Mouse (Mus musculus): ENCODE measurements around the gene Snrpc. TPM values are rescaled to one million over a fixed set of nuclear protein-coding genes. Genes with fewer than 3 reads are reported as not detected.

Snrpc gene
- total and polyA plus RNA-seq, 3 experiments: 154 to 194 (median 171) TPM

DNA sequence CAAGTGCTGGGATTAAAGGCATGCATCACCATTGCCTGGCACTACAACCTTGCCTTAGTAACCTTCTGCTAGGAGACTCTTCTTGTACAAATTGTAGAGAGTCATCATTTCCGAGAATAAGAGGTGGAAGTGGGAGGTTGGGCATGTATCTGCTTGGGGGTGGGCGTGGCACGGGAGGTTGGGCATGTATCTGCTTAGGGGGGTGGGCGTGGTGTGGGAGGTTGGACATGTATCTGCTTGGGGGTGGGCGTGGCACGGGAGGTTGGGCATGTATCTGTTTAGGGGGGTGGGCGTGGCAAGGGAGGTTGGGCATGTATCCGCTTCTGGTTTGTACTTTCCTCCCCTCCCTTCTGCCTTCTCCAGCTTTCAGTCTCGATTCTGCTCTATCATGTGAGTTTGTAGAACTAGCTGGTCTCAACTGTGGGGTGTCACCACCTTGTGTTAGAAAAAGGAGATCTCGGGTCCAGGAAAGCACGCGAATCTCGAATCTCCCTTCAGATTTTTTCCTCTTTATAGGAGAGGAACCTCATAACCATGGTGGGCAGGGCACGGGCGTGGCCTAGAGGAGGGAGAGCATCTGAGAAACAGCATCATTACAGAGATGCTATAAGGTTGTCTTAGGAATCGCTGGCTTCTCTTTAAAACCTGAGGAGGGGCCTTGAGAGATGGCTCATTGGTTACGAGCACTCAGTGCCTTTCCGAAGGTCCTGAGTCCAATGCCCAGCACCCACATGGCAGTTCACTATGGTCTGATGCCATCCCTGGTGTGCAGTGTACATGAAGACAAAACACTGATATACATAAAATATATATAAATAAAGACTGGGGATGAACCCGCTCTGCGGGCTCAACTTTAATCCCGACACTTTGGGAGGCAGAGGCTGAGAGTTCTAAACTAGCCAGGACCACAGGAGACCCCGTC is 11.7 kb upstream of the Snrpc start:
- no peaks in the 10 kb centered on the region for H3K27me3 ChIP-seq (replicated peaks)
- peak overlapping the region; percentile 50 to 63 (median 58) for H3K4me3 ChIP-seq (replicated peaks in 1 of 3; ENCODE audit: low read depth in 2 of 3, low read length in 2 of 3, poor library complexity in 1 of 3)
- peak; percentile 90 for DNase-seq (ENCODE audit: extremely low read depth)
- H3K4me1 ChIP-seq (ENCODE audit: control insufficient read depth in 1 of 2, insufficient read depth in 2 of 2): peaks cover 10 to 37% of the 10 kb centered on the region in 2 experiments
- H3K36me3 ChIP-seq (replicated peaks in 1 of 2; ENCODE audit: control insufficient read depth in 1 of 2, insufficient read depth in 1 of 2, low read length in 1 of 2): no peaks in the 10 kb centered on the region
- H3K9ac ChIP-seq (ENCODE audit: insufficient read depth, low read depth): peak overlapping the region; percentile 73
- peak overlapping the region; percentile 98 for H3K4me2 ChIP-seq (ENCODE audit: insufficient read depth, low read depth, poor library complexity, severe bottlenecking)
- dilution Hi-C loops (cut with MboI; ENCODE audit: extremely low pct_ligation_motif_present, extremely low pct_unique_long_range_greater_than_20kb, low sequenced_read_pairs) (no loop called here), in situ Hi-C loops (cut with MboI; ENCODE audit: low pct_ligation_motif_present, low pct_unique_long_range_greater_than_20kb, low sequenced_read_pairs) (no loop called here)
- no peaks in the 10 kb centered on the region for H3K9me3 ChIP-seq (replicated peaks; ENCODE audit: low read length)
- H3K27ac ChIP-seq (ENCODE audit: insufficient read depth, low read depth): peak overlapping the region; percentile 93
- H3K79me2 ChIP-seq (replicated peaks; ENCODE audit: control insufficient read depth, extremely low read depth, insufficient read depth, poor library complexity, severe bottlenecking): no peaks in the 10 kb centered on the region
- TF ChIP-seq ZC3H11A (IDR thresholded peaks at IDR 0.05; ENCODE audit: low read depth, low read length): no peak
- TF ChIP-seq BHLHE40 (IDR thresholded peaks at IDR 0.05; ENCODE audit: low read depth, low read length): peak; percentile 61
- peak; percentile 16; the same call in 1 of the 2 replicates for TF ChIP-seq ZNF384 (IDR thresholded peaks at IDR 0.05; ENCODE audit: low read depth, low read length)
- peak; percentile 64; the same call in 1 of the 2 replicates for TF ChIP-seq ELF1 (IDR thresholded peaks at IDR 0.05; ENCODE audit: low read depth, low read length)
- TF ChIP-seq MAZ (IDR thresholded peaks at IDR 0.05; ENCODE audit: low read depth, low read length): peak; percentile 94
- no peak for TF ChIP-seq GABPA (IDR thresholded peaks at IDR 0.05; ENCODE audit: insufficient replicate concordance, low read depth, low read length)
- TF ChIP-seq ZKSCAN1 (IDR thresholded peaks at IDR 0.05; ENCODE audit: borderline replicate concordance, low read depth, low read length): no peak
- TF ChIP-seq EP300 (IDR thresholded peaks at IDR 0.05; ENCODE audit: low read length): 0 out of 2 replicates have a peak, but pooled peaks have one; percentile 19
- TF ChIP-seq CHD2 (IDR thresholded peaks at IDR 0.05; ENCODE audit: low read length): peak; percentile 63
- TF ChIP-seq NRF1 (IDR thresholded peaks at IDR 0.05; ENCODE audit: low read depth, low read length): no peak; the same call in 1 of the 2 replicates
- TF ChIP-seq RCOR1 (conservative IDR thresholded peaks at IDR 0.05; ENCODE audit: low read depth, low read length): no peak; the same call in 1 of the 2 replicates
- TF ChIP-seq E2F4 (IDR thresholded peaks at IDR 0.05; ENCODE audit: insufficient replicate concordance, low read depth, low read length): 0 out of 2 replicates have a peak, but pooled peaks have one; percentile 39
- TF ChIP-seq CHD1 (IDR thresholded peaks at IDR 0.05; ENCODE audit: low read depth, low read length): peak; percentile 83
- 0 out of 2 replicates have a peak, but pooled peaks have one; percentile 54 for TF ChIP-seq MAFK (IDR thresholded peaks at IDR 0.05; ENCODE audit: insufficient replicate concordance, low read length)
- TF ChIP-seq NELFE (IDR thresholded peaks at IDR 0.05; ENCODE audit: low read depth, low read length): peak; percentile 76
- peak; percentile 88 for TF ChIP-seq MXI1 (IDR thresholded peaks at IDR 0.05; ENCODE audit: low read depth, low read length)
- TF ChIP-seq SMC3 (IDR thresholded peaks at IDR 0.05; ENCODE audit: low read depth, low read length): peak; percentile 19; the same call in 1 of the 2 replicates
- peak in 1 of 2 experiments; percentile 33; a peak in 1 of 4 replicates for TF ChIP-seq CTCF (conservative IDR thresholded peaks at IDR 0.05 in 1 of 2, IDR thresholded peaks at IDR 0.05 in 1 of 2; ENCODE audit: low read depth in 2 of 2, low read length in 2 of 2)
- peak; percentile 23 for TF ChIP-seq HCFC1 (IDR thresholded peaks at IDR 0.05; ENCODE audit: low read depth, low read length)
- TF ChIP-seq POLR2A (IDR thresholded peaks at IDR 0.05; ENCODE audit: low read depth, low read length): peak; percentile 61
- peak; percentile 78 for TF ChIP-seq TBP (conservative IDR thresholded peaks at IDR 0.05; ENCODE audit: low read depth, low read length)
- no peak for TF ChIP-seq KAT2A (IDR thresholded peaks at IDR 0.05; ENCODE audit: insufficient replicate concordance, low read length)
- peak; percentile 29 for TF ChIP-seq RAD21 (IDR thresholded peaks at IDR 0.05; ENCODE audit: low read depth, low read length)
- no peak for TF ChIP-seq USF1 (IDR thresholded peaks at IDR 0.05; ENCODE audit: low read depth, low read length)
- TF ChIP-seq TCF12 (IDR thresholded peaks at IDR 0.05; ENCODE audit: low read depth, low read length): peak; percentile 44; the same call in 1 of the 2 replicates
- TF ChIP-seq PAX5 (IDR thresholded peaks at IDR 0.05; ENCODE audit: low read length): no peak
- peak; percentile 72 for TF ChIP-seq MYC (IDR thresholded peaks at IDR 0.05; ENCODE audit: low read depth, low read length)
- peak; percentile 82 for TF ChIP-seq MAX (IDR thresholded peaks at IDR 0.05; ENCODE audit: low read length)
- no peak for TF ChIP-seq UBTF (IDR thresholded peaks at IDR 0.05; ENCODE audit: low read depth, low read length)
- peak; percentile 60 for TF ChIP-seq MEF2A (IDR thresholded peaks at IDR 0.05; ENCODE audit: borderline replicate concordance, low read depth, low read length)
- peak; percentile 73; the same call in 1 of the 2 replicates for TF ChIP-seq ZMIZ1 (IDR thresholded peaks at IDR 0.05; ENCODE audit: low read depth, low read length)
- TF ChIP-seq SIN3A (IDR thresholded peaks at IDR 0.05; ENCODE audit: low read length): peak; percentile 93
- TF ChIP-seq USF2 (conservative IDR thresholded peaks at IDR 0.05; ENCODE audit: low read depth, low read length): no peak
- TF ChIP-seq POLR2AphosphoS2 (IDR thresholded peaks at IDR 0.05; ENCODE audit: low read depth, low read length): no peak
- TF ChIP-seq JUND (conservative IDR thresholded peaks at IDR 0.05; ENCODE audit: low read depth, low read length): no peak
- no peak; the same call in none of the 2 replicates for TF ChIP-seq IRF4 (IDR thresholded peaks at IDR 0.05; ENCODE audit: low read depth, low read length)
- TF ChIP-seq ETS1 (conservative IDR thresholded peaks at IDR 0.05; ENCODE audit: low read depth, low read length): peak; percentile 39; the same call in 1 of the 2 replicates

Data from CH12.LX (cell line).